Mouse (Mus musculus): ENCODE data around the gene Gins3.
"Not testable (repeated sequence)": the region's sequence is repeated elsewhere in the genome, so short reads cannot be mapped to it uniquely, and the experiment has no call there.

Gene Gins3

DNA sequence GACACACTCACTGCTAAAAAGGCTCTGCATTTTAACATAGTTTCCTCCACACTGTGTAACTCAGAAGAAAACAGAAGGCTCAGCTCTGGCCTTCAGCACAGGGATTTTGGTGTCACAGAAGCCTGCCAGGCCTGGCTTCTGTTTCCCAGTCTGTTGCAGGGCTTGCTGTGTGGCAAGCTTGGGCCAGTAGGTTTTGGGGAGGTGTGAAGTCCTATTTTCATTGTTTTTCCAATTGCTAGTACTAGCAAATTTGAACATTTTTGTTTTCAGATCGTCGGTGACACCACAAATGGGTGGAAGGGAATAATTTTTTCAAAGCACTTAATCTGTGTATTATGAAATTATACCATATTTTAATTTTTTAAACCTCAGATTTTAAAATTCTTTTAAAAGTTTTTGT lies 13.2 kb upstream of the Gins3 start:
- in situ Hi-C loops (cut with MboI; ENCODE audit: low pct_unique_long_range_greater_than_20kb in 1 of 2, low sequenced_read_pairs in 2 of 2, unreplicated experiment in 1 of 2), result loop anchor here in 1 of 2 experiments (25.0 kb wide), 1 partner anchor 292 kb away; no protein-coding TSS in a partner anchor

DNA sequence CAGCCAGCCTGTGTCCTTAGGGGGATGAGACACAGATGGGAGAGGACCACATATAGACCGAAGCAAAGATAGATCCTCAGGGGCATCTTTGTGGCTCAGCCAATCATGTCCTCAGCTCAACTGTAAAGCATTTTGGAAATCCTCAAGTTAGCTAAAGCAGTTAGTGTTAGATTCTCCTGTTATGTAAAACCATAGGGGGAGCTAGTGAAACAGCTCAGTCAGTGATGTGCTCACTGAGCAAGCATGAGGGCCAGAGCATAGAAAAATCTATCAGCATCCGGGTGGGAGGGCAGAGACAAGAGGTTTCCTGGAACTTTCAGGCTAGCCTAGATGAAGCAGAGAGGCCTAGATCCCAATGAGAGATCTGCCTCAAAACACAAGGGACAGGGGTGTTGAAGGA lies 8.4 kb upstream of the Gins3 start:
- in situ Hi-C loops (cut with MboI; ENCODE audit: low pct_unique_long_range_greater_than_20kb in 1 of 2, low sequenced_read_pairs in 2 of 2, unreplicated experiment in 1 of 2), result loop anchor here in 1 of 2 experiments (25.0 kb wide), 1 partner anchor 287 kb away; no protein-coding TSS in a partner anchor

DNA sequence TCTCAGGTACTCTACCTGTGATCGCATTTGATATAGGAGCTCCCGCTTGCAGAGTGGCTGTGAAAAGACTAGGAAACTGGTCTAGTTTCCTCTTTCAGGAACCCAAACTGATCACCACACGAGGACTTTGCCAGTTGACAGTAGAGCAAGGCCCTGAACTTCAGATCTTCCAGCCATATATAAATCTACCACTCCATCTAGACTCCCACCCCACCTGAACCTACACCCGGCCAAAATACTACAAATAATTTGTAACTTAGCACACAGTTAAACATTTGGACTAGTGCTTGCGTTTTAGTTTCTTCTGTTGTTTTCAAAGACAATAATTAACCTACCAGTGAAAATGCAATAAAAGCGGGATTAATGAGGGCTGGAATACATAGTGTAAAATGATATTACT lies 413 bp upstream of the Gins3 start:
- in situ Hi-C loops (cut with MboI; ENCODE audit: low pct_unique_long_range_greater_than_20kb in 1 of 2, low sequenced_read_pairs in 2 of 2, unreplicated experiment in 1 of 2), result no loop called here

DNA sequence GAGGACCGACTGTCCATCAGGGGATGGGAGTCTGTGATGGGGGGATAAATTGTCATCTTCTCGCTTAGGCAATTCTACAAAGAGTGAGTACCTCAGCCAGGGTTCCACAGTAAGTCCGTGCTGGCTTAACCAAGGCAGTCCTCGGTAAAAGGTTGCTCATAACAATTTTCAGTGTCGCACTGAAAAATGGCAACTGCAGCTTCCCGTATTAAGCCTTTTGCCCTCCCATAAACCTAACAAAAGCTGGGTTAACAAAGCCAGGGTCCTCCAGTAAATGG lies 749 bp downstream of the Gins3 start:
- in situ Hi-C loops (cut with MboI; ENCODE audit: low pct_unique_long_range_greater_than_20kb in 1 of 2, low sequenced_read_pairs in 2 of 2, unreplicated experiment in 1 of 2), result no loop called here

DNA sequence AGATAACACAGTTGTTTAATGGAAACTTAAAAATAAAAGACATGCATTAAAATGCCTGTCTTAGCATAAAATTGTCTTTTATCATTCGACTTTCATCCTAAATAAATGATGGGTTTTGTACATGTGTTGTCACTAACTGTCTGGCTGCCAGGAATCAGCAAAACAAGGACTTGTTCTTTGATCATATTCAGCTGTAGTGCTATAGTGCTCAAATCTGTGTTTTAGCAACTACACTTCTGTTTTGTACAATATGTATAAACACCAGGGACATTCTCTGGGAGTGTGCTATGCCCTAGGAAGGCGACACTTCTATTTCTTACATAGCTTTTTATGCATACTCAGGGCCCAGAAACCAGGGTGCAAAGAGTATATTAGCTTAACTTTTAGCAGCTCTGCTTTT lies 11.7 kb downstream of the Gins3 start:
- in situ Hi-C loops (cut with MboI; ENCODE audit: low pct_unique_long_range_greater_than_20kb in 1 of 2, low sequenced_read_pairs in 2 of 2, unreplicated experiment in 1 of 2), result no loop called here

DNA sequence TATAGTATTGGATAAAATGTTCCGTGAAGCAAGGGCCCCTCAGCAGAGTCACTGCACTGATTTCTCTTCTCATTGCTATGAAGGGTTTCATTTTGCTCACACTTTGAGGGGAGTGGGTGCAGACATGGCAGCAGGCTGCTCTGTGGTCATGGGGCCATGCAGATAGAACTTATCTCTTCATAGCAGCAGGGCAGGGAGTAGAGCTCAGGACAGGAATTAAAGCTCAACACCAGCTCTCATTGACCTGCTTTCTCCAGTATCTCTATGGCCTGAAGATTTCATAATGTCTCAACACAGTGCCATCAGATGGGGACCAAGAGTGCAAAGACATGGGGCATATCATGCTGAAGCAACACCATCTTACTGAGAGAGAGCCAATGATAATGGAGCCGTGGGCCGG lies 15.0 kb downstream of the Gins3 start:
- in situ Hi-C loops (cut with MboI; ENCODE audit: low pct_unique_long_range_greater_than_20kb in 1 of 2, low sequenced_read_pairs in 2 of 2, unreplicated experiment in 1 of 2), result no loop called here

DNA sequence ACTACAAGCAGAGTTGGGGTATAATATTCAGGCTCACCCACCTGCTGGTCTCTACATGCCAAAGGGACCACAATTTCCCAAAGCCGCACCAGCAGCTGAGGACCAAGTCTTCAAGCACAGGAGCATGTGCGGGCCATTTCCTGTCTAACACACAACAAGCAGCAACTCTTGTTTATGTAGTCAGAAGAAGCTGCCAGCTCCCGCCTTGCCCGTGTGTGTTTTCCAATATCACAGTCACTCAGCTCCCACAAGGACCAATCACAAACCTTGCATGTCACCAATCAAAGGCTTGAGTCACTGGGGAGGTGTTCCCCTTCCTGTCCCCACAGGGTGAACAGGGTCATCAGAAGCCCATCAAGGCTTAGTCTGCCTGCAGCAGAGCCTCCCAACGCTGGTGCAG lies 20.1 kb downstream of the Gins3 start:
- in situ Hi-C loops (cut with MboI; ENCODE audit: low pct_unique_long_range_greater_than_20kb in 1 of 2, low sequenced_read_pairs in 2 of 2, unreplicated experiment in 1 of 2), result no loop called here

DNA sequence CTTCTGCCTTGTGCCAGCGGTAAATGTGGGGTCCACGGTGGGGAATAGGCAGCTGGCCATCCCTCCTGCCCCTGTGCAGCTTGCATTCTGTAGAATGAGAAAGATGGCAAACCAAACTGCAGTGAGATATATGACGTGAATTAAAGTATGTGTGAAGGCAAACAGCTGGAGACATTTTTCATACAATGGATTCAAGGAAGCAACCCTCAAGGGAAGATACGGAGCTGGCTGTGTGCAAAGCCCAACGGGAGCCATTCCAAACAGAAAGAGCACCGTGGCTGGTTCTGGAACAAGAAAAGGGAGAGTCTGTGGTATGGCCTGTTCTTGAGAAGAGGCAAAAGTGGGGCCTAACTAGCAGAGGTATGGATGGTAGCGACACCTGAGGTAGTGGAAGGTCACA lies 22.6 kb downstream of the Gins3 start:
- in situ Hi-C loops (cut with MboI; ENCODE audit: low pct_unique_long_range_greater_than_20kb in 1 of 2, low sequenced_read_pairs in 2 of 2, unreplicated experiment in 1 of 2), result no loop called here

DNA sequence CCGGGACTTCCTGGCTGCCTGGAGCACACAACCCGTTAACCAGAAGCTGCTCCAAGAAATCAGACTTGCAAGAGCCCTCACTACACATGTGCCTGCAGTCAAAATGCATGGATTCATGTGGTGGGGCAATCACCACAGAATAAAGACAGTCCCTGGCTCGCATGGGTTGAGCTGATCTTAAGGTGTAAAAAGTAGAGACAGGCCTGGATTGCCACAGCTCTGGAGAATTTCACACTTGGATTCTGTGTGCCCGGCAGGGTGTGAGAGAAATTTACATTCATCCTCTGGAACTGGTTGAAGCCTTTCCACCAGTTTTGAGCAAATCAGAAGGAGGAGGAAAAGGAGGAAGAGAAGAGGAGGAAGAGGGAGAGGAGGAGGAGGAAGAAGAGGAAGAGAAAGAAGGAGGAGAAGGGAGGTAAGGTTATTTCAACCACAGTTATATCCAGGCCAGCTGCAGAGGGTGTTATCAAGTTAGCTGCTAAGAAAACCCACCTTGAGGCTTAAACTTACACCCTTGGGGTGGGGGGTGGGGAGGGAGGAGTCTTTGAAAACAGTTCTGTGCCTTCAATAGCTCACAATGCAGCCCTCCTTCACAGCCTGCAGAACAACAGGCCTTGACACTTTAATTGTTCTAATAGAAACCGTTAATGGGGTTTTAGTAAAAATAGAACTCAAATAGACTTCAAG lies 23.2 kb downstream of the Gins3 start:
- in situ Hi-C loops (cut with MboI; ENCODE audit: low pct_unique_long_range_greater_than_20kb in 1 of 2, low sequenced_read_pairs in 2 of 2, unreplicated experiment in 1 of 2), result no loop called here

DNA sequence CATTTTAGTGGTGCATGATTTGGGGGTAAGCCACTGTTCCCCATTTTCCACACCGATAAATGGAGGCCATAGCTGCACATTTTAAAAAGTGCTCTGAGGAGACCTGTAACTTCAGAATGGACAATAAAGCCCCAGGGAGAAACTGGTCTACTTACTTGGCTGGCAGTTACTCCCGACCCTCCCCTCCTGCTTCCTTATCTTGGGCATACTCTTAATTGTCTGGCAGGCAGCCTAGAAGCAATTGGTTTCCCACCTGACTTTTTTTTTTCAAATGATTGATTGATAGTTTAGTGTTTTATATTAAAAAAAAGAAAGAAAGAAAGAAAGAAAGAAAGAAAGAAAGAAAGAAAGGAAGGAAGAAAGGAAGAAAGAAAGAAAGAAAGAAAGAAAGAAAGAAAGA lies 24.3 kb downstream of the Gins3 start:
- in situ Hi-C loops (cut with MboI; ENCODE audit: low pct_unique_long_range_greater_than_20kb in 1 of 2, low sequenced_read_pairs in 2 of 2, unreplicated experiment in 1 of 2), result no loop called here

DNA sequence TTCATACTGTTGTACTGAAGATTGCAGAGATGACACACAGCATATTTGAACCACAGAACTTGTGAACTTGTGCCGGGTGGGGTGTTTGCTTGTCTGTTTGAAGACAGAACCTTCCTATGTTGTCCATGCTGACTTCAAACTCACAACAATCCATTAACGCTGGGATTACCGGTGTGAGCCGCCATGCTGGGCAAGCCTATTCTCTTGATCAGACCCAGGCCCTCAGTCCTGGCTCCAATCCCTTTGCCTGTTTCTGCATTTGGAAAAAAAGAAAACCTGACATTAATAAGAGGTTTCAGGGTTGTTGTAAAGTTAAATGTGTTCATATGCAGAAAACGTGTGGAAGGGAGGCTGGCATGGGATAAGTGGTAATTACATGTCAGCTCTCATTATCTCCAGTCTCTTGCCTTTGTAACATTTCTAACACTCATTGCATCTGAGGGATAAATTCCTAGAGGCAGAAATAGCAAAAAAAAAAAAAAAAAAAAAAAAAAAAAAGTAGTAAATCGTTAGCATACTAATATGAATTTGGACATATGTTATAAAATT lies 27.2 kb downstream of the Gins3 start:
- in situ Hi-C loops (cut with MboI; ENCODE audit: low pct_unique_long_range_greater_than_20kb in 1 of 2, low sequenced_read_pairs in 2 of 2, unreplicated experiment in 1 of 2), result no loop called here

DNA sequence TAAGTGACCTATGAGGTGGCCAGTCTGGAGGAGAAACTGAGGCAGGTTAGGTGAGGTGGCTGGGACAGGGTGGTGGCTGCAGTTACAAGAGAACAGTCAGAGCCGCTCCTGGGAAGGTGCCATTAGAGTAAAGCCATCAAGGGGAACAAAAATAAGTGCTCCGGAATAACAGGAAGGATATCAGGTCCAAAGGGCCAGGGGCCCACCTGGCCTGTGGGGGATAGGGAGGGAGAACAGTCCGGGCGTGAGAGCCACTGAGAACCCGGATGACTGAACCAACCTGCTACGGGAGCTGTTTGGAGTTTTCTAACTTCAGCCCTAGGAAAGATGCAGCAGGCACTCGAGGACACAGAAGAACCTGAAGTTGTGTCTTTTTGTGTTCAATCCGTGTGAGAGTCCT lies 27.8 kb downstream of the Gins3 start:
- in situ Hi-C loops (cut with MboI; ENCODE audit: low pct_unique_long_range_greater_than_20kb in 1 of 2, low sequenced_read_pairs in 2 of 2, unreplicated experiment in 1 of 2), result no loop called here

DNA sequence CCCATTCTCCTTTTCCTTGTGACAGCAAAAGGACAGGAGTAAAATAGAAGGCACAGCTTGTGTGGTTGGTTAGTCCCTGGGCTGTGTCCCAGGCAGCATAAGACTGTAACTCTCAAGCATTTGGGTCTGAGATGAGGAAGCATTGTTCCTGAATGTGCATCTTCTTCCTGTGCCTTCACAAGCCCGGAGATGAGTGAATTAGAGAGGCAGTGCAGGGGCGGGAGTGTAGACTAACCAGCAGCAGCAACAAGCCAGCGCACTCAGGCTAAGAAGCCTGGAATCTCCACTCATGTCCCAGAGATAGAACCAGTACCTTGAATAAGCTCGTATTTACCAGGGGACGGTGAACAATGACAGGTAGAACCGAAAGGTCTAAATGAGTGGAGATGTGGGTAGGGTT lies 28.3 kb downstream of the Gins3 start:
- in situ Hi-C loops (cut with MboI; ENCODE audit: low pct_unique_long_range_greater_than_20kb in 1 of 2, low sequenced_read_pairs in 2 of 2, unreplicated experiment in 1 of 2), result no loop called here

DNA sequence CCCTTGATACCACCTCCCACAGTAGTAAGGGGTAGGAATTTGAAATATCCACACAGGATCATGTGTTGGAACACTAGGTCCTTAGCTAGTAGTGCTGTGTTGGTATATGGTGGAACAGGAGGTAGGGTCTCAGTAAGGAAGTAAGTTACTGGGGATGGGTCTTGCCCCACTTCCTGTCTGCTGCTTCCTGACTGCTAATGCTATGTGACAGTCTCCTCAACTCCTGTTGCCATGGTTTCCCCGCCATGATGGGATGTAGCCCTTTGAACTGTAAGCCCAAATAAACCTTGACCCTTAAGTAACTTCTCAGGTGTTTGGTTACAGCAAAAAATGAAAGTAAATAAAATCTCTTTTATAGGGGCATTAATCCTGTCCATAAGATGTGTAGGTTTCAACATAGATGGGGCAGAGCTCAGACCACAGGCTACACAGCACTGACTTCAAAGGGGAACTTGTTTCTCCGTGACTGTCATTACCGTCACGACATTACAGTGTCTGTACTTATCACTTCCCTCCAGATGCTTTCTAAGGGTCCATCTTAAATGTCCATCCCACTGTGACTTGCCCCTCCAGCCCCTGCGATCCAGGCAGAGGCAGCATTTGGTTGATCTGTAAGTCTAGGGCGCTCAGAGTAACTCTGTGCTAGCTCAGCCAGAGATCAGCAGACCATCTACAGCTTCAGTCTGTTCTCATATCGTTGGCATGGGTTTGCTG lies 29.8 kb downstream of the Gins3 start:
- in situ Hi-C loops (cut with MboI; ENCODE audit: low pct_unique_long_range_greater_than_20kb in 1 of 2, low sequenced_read_pairs in 2 of 2, unreplicated experiment in 1 of 2), result no loop called here

DNA sequence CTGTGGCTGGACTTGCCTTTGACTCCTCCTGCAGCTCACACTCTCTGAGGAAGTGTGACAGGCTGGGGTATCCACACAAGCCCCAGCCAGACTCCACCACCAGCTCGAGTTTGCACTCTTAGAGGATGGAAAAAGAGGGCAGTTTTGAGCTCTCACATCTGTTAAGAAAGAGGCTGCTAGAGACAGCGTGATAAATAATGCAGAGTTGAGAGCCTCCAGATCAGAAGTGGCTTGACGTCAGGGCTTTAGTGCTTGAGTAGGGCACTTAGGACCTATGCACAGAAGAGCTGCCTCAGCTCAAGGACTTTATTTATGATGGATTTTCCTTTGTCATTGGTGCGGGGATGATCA lies 30.3 kb downstream of the Gins3 start:
- in situ Hi-C loops (cut with MboI; ENCODE audit: low pct_unique_long_range_greater_than_20kb in 1 of 2, low sequenced_read_pairs in 2 of 2, unreplicated experiment in 1 of 2), result no loop called here

DNA sequence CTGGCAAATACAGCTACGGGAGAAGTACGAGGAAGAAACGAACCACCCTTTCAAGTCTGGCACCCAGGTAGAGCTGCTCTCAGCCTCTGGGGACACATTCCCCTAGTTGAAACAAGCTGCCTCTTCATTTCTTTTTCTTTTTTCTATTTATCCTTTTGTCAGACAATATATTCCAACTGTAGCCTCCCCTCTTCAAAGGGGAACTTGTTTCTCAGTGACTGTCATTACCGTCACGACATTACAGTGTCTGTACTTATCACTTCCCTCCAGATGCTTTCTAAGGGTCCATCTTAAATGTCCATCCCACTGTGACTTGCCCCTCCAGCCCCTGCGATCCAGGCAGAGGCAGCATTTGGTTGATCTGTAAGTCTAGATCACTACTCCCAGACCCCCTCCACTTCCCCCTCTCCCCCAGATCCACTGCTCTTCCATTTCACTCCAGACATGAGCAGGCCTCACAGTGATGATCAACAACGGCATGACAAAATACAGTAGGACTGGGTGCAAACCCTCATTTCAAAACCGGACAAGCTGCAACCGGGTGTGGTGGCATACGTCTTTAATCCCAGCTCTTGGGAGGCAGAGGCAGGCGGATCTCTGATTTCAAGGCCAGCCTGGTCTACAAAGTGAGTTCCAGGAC lies 32.7 kb downstream of the Gins3 start:
- in situ Hi-C loops (cut with MboI; ENCODE audit: low pct_unique_long_range_greater_than_20kb in 1 of 2, low sequenced_read_pairs in 2 of 2, unreplicated experiment in 1 of 2), result not testable (repeated sequence)

DNA sequence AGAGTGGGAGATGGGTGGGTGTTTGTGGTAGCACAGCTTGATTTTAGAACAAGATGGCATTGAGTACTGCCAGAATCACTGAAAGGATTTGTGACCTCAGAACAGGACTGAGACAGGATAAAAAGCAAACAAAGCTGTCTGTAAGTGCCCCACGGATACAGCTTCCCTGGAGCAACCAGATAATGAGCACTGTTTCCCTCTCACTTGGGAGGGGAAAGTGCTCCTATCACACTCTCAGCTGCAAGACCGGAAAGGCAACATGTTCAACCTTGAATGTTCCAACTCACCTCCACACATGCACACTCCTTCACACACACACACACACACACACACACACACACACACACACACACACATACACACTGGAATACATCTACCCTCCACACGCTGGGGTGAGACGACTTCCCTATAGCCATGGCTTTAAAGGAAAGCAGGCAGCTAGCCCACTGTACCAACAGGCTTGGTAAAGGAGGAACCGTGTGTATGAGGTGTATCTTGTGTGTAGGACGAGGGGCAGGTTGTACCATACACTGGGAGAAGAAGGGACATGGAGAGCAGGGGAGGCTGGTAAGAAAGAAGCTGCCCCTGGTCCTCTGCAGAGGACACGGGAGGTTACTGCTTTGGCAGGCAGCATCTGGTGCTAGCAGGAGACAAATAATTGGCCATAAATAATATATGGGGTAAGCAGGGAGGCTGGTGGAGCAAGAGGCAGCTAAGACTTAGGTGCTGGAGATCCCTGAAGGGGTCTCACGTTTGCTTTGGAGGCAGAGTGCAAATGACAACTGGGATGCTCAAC lies 35.1 kb downstream of the Gins3 start:
- in situ Hi-C loops (cut with MboI; ENCODE audit: low pct_unique_long_range_greater_than_20kb in 1 of 2, low sequenced_read_pairs in 2 of 2, unreplicated experiment in 1 of 2), result no loop called here

DNA sequence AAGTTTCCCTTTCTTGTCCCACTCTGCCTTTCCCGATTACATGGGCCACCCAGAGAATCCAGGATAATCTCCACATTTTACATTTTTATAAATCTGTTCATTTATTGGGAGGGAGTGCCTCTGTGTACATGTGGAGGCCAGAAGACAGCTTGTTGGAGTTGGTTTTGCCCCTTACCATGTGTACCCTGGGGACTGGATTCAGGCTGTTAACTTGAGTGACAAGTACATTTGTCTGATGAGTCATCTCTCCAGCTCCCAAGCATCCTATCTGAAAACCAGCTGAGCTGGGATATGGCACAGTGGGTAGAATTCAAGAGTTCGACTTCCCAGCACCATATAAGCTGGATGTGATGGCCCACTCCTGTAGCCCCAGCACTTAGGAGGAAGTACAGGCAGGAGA lies 36.7 kb downstream of the Gins3 start:
- in situ Hi-C loops (cut with MboI; ENCODE audit: low pct_unique_long_range_greater_than_20kb in 1 of 2, low sequenced_read_pairs in 2 of 2, unreplicated experiment in 1 of 2), result no loop called here

DNA sequence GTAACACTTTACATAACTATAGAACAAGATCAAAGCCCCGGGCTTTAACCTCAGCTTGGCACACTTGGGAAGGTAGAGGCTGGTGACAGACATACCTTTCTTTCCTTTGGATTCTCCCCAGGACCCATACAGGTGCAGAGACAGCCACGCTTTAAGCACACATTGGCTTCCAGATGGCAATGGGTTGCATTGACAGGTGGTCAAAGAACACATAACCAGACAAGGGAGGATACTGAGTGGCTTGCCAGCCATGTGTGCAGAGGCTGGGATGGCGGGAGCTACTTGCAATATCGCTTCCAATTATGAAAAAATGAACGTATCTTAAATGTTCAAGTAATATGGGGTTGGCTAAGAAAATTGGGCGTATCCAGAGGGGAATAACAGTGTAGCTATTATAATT lies 38.6 kb downstream of the Gins3 start:
- in situ Hi-C loops (cut with MboI; ENCODE audit: low pct_unique_long_range_greater_than_20kb in 1 of 2, low sequenced_read_pairs in 2 of 2, unreplicated experiment in 1 of 2), result no loop called here
